Comparison of ENCODE assay signal across 19 mouse cellular contexts in the genomic region with DNA sequence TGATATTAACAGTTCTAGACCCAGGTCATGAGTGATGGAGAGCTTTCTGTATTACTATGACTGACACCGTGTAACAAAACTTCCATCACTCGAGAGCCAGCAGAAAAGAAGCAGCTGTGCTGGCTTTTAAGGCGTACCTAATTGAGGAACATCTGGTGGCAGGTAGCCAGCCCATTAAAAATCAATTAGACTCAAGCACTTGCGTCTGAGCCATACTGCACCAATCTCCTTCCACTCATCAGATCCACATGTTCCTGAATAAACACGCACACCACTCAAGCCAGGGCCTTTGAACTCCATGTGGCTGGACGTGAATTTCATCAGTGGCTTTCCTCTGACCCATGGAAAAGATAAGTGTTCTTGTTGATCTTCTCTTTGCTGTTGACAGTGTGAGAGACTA.
DNase-seq lines count a peak whose midpoint lies in the region.
"Had no signal": no experiment of that assay in that cellular context is flagged by ENCODE, and none has a peak within 500 bp of the region (broad histone marks: within the 10 kb centered on the region; RNA-seq: fewer than 3 reads in every experiment).

No protein-coding gene starts in this region.

- no peaks in the 10 kb centered on the region for H3K27me3 ChIP-seq in limb, embryonic 10.5 days (ENCODE audit: low read depth, poor library complexity, severe bottlenecking)
- H3K27me3 ChIP-seq: hindbrain, embryonic 15.5 days; liver, embryonic 12.5 days had no signal

- DNase-seq in retina, embryonic 14.5 days (ENCODE audit: low spot score): peak; percentile 12
- no peak for DNase-seq in retina, postnatal 1 day
- peak; percentile 65 for DNase-seq in limb, embryonic 10.5 days (ENCODE audit: low spot score)
- DNase-seq in lung, postnatal 25 days (ENCODE audit: low spot score): peak; percentile 3
- DNase-seq in adrenal gland, postnatal 10 days: no peak
- DNase-seq in thymus, postnatal 14 days: no peak
- DNase-seq in adipocyte (ENCODE audit: low spot score): no peak
- DNase-seq: adrenal gland, postnatal 36 days; cerebellum, adult 9-10 months; forebrain, postnatal 0 days; gastrocnemius, postnatal 25 days; kidney, postnatal 14 days; layer of hippocampus, adult 9-11 months; midbrain, embryonic 14.5 days; spleen, adult 18-20 months; thymus, adult 18-20 months had no signal

- no peaks in the 10 kb centered on the region for H3K36me3 ChIP-seq in limb, embryonic 10.5 days
- H3K36me3 ChIP-seq: hindbrain, embryonic 15.5 days; liver, embryonic 12.5 days had no signal

- WGBS in limb, embryonic 10.5 days: 12% methylated on average over 6 of the region's 6 CpGs

- no peak overlapping the region for H3K27ac ChIP-seq in limb, embryonic 10.5 days
- H3K27ac ChIP-seq: hindbrain, embryonic 15.5 days; liver, embryonic 12.5 days had no signal

- H3K4me1 ChIP-seq in limb, embryonic 10.5 days: peaks cover 27% of the 10 kb centered on the region
- H3K4me1 ChIP-seq: hindbrain, embryonic 15.5 days; liver, embryonic 12.5 days had no signal

- H3K4me3 ChIP-seq in limb, embryonic 10.5 days: no peak overlapping the region
- H3K4me3 ChIP-seq: hindbrain, embryonic 15.5 days; liver, embryonic 12.5 days; myocyte had no signal

- no peaks in the 10 kb centered on the region for H3K9me3 ChIP-seq in limb, embryonic 10.5 days (replicated peaks)
- H3K9me3 ChIP-seq: hindbrain, embryonic 15.5 days; liver, embryonic 12.5 days had no signal

Comparison
In these comparisons a context has a peak if more than half of its experiments do, and no peak if none do; other contexts are left out.
1. DNase-seq: peak in retina, embryonic 14.5 days (single experiment), limb, embryonic 10.5 days (single experiment) and lung, postnatal 25 days (single experiment); none in retina, postnatal 1 day (single experiment), adrenal gland, postnatal 10 days (single experiment), thymus, postnatal 14 days (single experiment) and adipocyte (single experiment).